Mouse (Mus musculus): ENCODE measurements around the gene Abo.
"Not testable (repeated sequence)": the region's sequence is repeated elsewhere in the genome, so short reads cannot be mapped to it uniquely, and the experiment has no call there.

Abo gene

DNA sequence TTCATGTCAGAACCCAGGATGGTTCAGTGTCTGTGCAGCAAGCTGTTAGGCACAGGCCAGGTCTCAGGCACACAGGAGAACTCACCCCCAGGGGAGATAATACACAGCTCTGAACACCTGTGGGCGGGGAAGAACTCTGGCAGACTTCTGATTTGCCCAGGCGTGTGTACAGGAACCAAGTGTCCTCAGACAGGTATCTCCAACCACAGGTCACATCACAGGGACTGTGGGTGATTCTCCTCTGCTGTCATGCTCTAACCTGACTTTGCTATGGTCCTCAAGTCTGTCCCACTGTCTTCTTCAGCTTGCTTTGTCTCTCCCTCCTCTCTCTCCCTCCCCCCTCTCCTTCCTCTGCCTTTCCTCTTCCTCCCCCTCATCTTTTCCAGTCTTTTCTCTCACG is at the start of gene Abo:
TSS of gene Abo (minus strand) at position 101 of the 400 bp plus-strand sequence.
- DNase-seq, result no peak

DNA sequence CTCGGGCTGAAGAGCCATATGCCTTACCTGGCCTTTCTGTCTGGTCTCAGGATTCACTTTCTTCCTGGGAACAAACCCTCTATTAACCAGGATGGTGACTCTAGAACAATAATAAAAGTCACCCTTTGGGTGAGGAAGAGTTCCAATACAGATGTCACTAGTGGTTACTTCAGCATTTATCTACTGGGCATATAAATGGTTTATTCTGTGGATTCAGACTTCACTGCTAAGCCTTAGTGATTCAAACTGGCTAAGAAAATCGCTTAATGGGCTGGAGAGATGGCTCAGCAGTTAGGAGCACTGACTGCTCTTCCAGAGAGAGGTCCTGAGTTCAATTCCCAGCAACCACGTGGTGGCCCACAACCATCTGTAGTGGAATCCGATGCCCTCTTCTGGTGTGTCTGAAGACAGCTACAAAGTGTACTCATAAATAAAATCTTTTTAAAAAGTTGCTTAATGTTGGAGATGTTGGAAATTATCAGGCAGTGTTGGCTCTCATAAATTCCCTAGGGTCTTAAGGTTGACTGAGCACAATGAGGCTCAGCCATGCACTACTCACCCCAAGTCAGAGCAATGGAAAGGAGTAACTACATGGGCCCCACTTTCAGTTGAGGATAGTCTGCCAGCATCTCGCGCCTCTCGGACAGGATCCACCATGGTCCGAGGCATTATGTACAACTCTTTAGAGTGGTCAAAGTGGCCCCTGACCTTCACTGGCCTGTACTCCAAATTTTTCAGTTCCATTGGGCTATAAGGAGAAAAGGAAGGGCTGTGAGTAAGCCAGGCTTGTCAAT is 49.6 kb upstream of the Abo start:
- DNase-seq, result no peak

DNA sequence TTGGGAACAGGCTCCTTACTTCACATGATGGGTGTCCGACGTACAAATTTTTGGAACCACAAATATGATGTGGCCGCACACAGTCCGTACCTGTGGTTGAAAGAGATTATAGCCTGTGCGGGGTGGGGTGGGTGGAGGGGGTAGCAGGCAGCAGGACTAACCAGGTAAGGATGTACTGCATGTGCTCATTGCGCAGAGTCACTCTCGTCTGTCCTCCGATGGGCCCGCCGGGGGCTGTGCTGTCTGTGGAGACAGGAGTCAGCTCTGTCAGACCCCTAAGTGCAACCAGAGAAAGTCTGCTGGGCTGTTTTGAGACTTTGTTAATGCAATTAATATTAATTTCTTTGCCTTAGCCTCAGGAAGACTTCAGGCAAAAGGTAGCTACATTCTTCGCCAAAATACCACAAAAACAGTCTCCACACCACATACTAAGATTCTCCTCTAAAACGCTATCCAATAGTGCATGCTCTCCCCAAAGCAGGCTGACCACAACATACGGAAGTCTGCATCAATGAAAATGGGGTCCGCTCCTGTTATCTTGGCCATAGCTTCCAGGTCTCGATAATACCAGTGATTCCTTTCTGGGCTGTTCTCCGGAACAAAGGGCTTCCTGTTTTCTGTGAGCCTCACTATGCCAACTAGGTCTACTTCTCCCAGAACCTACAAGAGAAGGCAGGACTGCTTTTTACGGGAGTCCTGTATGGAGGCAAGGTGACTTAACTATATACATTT is 48.8 kb upstream of the Abo start:
- no peak for DNase-seq

DNA sequence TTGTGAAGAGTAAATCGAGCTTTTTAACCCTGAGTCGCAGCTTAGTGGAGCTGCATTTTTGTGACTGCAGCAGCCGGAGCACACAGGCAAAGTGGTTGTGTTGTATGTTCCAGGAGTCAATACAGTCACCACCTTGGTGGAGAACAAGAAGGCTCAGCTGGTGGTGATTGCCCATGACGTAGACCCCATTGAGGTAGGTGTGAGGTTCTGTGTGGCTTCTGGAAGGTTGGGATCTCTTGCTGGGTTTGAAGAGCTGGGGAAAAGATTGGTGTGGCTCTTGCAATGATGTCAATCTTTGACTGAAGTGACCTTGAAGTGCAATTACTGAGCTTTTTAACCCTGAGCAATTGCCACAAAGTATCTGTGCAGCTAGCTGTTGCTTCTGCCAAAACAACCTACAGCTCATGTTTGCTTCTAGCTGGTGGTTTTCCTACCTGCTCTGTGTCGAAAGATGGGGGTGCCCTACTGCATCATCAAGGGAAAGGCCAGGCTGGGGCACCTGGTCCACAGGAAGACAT is 47.5 kb upstream of the Abo start:
- DNase-seq, result no peak

DNA sequence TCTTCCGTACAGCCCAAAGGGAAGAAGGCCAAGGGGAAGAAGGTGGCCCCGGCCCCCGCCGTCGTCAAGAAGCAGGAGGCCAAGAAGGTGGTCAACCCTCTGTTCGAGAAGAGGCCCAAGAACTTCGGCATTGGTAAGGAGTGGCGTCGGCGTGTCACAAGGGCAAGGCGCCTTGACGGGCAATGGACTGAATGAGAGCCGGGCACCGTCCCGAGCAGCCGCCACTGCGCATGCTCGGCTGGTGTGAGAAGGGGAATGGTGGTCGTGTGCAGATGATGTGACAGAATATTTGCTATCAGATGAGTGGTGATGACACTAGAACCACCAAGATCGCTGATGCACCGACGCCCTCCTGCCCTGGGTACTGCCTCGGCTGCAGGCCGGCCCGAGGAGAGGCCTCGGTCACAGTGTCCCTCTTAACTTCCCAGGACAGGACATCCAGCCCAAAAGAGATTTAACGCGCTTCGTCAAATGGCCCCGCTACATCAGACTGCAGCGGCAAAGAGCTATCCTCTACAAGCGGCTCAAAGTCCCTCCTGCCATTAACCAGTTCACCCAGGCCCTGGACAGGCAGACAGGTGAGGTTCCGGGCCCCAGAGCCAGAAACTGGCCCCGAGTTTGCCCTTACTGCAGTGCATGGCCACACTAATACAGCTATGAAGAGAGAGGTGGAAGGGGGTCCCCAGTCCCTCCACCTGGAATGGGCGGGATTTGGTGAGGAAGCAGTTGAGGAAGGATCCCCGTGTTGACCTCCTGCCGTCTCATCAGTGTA is 46.4 kb upstream of the Abo start:
- peak; percentile 84 to 88 for DNase-seq

DNA sequence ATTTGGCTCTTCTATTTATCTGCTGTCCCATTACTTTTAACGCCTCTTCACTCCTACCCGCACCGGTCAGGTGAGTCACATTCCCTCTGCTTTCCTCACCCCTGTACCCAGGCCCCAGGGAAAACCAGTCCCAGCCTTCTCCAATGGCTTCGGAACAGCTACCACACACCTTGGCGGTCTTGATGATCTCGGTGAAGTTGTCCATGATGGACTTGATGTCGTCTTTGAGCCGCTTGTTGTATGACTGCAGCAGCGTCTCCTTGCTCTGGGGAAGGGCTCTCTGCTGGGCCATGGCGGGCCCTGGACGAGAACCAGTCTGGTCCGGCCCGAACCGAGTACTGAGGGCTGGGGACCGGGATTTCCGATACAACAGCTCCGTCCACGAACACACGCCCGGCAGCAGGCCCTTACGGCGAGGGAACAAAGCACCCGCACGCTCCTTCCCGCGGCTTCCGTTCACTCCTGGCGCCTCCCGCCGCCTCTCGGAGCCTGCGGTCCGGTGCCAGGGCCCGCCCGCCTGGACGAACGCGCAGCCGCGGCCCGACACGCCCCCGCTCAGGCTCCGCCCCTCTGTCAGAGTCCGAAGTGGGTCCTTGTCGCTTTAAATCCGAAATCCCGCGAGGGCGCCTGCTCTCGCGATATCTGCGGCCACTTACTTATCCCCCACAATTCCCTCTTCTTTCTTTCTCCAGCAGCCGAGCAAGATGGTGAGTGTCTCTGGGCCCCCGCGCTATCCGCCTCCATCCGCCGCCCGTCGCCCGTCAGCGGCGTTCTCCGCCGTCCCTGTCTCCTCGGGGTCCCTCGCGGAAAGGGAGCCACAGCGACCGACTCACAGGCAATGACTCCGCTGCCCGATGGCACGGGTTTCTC is 45.6 kb upstream of the Abo start, which contains the start of the genes Med22 and Rpl7a:
TSS of gene Med22 (minus strand) at position 554 of the 870 bp plus-strand sequence.
TSS of gene Rpl7a (plus strand) at position 641 of the 870 bp plus-strand sequence.
- peak; percentile 100 for DNase-seq

DNA sequence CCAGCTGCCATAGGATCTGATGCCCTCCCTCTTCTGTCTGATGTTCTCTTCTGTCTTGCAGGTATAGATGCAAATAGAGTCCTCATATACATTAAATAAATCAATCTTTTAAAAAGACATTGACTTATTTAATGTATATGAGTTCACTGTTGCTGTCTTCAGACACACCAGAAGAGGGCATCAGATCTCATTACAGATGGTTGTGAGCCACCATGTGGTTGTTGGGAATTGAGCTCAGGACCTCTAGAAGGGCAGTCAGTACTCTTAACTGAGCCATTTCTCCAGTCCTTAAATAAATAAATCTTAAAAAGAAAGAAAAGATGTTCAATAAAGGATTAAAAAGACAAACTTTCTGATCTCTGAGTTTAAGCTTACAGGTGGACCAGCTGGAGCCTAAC is 44.6 kb upstream of the Abo start:
- DNase-seq, result no peak

DNA sequence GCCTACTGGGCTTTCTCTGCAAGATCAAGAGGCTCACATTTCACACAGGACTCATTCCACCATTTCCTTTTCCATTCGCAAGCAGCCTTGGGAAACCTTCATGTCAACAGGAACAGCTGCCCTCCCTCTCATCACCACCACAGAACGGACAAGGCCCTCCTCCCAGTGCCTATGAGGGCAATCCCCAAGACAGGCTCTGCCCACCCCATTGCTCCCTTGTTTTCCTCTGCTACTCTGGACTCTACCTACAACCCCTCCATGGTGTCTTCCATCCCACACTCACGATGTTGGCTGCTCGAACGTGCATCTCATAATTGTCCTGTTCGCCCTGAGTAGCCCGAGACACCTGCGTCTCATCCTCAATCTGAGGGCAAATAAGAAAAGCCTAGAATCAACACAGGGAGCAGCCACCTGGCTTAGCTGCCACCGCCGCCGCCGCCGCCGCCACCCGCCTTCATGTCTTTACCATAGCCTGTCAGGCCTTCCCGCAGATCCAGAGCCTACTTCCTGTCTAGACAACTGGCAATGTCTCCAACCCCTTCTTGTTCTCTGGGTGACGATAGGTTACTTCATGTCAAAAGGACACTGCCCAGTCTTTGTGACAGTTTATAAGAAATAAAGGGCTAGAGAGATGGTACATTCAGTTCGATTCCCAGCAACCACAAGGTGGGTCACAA is 44.1 kb upstream of the Abo start:
- peak in 1 of 2 experiments; percentile 17 for DNase-seq

DNA sequence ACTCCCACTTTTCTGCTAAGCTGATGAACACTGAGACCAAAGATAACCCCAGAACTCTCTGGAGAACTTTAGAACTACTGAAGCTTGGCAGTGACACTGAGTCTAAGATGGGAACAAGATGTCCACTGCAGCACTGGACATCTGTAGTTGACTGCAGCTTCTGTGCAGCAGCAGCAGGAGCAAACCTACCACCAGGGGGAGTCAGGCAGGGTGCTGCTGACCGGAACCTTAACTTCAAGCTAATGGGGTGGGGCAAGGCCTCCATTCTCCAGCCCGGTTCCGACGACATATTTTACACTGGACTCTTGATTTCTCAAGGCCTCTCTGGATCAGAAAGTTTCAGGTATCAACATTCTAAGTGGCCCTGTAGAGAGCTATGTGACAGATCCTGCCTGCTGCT is 42.3 kb upstream of the Abo start:
- peak; percentile 67 to 73 for DNase-seq

DNA sequence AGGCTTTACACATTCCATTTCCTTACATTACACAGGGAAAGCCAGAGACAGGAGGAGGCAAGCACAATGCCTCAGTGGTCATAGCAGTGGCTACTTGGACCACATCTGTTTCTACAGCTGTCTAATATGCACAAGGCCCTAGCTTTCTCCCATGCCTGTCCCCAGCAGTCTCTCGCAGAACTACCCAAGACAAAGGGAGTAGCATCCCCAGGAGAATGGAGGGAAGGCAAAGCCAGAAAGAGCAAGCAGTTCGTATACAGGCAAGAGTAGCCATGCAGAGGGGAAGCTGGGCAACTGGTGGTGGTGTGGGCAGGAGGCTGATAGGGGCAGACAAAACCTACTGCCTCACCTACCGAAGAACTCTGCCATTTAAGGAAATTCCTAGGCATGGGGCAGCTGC is 41.7 kb upstream of the Abo start:
- no peak for DNase-seq

DNA sequence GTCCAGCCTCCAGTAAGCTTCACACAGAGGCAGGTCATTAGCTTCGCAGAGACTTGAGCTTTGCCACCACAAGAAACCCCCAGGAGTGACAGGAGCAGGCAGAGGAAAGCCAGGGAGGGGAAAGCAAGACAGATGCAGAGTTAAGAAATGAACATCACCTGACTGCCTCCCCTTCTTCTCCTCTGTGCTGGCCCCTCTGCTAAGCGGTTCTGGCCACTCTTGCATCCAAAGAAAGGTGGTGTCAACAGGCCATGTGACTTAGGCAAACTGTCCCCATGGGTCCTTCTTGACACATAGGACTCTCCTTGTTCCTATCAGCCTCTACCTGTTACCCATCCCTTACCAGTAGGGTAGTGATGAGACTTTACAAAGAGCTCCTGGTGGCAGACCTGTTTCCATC is 41.2 kb upstream of the Abo start:
- no peak for DNase-seq

DNA sequence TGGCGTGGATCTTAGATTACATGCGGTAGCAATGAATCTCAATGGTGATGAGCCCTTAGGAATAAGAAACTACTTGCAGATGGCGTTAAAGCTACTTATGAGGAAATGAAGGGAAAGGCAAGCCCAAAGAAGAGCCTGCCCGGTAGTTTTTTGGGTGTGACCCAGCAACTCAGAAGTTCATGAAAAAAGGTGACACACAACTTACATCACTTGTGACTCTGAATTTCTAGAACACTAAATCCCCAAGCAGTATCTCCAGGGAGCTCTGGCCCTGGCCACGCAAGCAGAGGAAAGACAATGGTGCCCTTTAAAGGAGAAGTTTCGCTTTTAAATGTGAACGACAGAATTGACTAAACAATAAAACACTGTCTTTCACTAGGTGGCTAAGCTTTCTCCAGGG is 38.5 kb upstream of the Abo start:
- DNase-seq, result no peak

DNA sequence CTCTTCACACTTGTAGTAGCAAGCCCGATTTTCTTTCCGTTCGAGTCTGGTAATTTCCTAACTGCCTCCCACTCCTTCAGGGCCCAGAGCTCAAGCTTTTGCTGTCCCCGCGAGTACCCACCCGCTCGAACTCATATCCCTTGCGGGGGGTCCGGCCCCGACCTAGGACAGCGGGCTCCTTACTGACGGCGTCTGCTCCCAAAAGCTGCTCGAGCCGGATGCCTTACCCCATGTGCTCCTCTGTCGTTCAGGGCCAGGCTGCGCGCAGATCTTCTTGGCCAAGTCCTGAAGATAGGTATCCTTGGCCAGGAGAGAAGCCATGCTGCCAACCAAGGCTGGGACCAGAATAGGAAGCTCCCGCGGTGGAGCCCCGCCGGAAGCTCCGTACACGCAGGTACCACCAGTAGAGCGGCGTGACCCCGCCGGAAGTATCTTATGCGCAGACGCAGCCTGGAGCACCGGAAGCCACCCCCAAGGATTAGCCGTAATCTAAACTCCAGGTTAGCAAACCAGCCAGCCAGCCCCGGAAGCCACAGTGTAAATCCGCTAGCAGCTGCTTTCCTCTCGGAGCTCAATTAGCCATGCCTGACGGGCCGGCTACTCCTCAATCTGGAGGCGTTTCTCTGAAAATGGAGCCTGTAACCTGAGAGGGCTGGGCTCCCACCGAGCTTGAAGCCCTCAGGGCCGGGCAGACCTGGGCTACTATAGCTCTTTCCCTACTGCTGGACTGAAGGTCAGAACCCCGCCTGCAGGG is 37.9 kb upstream of the Abo start, which contains the start of gene Surf6:
TSS of gene Surf6 (minus strand) at position 413 of the 754 bp plus-strand sequence.
- peak; percentile 94 to 96 for DNase-seq

DNA sequence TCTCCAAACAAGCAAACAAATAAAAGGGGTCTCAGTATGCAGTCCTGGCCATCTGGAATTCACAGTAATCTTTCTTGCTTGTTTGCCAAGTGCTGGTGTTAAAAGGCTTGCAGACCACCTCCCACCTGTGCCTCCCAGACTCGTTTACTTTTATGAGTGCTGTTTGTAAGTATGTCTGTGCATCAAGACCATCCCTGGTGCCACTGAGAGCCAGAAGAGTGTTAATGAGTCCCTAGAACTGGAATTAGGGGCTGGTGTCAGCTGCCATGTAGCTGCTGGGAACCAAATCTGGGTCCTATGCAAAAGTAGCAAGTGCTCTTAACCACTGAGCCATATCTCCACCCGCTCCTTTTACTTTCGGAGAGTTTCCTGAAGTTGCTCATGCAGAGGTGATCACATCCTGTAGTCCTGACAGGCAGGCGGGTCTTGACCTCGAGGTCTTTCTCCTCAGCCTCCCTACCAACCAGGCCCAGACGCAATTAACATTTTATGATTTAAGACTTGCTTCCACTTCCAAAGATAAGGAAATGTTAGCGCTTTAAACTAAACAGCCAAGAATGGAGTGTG is 37.1 kb upstream of the Abo start:
- no peak for DNase-seq

DNA sequence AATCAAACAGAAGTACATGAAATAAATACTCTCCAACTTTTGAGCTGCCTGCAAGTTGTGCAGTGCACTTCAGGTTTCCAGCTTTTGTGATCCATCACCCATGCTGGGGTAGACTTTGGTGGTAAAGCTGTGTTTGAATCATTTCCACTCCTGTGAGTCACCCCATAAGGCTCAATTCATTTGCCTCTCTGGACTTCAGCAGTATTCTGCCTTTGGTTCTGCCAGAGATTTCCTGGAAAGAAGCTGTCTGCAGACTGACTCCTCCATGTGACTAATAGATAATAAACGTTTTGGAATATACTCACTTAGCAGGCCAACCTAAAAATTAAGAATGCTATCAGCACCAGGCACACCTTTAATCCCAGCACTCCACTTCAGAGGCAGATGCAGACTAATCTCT is 36.0 kb upstream of the Abo start:
- no peak for DNase-seq

DNA sequence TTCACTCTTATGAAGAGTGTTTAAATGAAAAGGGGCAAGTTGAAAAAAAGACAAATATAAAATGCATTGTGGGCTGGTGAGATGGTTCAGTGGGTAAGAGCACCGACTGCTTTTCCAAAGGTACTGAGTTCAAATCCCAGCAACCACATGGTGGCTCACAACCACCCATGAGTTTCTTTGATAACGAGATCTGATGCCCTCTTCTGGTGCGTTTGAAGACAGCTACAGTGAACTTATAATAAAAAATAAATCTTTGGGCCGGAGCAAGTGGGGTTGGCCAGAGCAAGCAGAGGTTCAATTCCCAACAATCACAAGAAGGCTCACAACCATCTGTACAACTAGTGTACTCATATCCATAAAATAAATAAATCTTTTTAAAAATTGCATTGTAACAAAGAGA is 31.1 kb upstream of the Abo start:
- no peak for DNase-seq

DNA sequence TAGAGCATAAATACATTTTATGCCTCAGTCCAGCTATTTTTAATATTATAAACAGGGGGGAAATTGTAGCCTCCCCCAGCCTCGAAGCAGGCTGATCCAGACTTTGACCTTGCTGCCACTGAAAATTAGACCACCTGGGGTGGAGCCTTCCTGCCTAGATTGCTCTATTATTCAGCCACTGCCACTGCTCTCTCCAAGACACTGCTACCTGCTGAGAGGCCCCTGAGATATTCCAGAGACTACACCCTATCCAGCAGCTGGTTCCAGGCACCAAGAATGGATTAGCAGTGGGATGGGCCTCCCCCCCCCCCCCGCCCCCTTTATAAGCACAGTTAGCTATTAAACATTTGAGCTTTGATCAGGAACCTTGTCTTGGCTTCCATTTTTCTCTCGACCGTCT is 21.4 kb upstream of the Abo start:
- DNase-seq, result not testable (repeated sequence)

DNA sequence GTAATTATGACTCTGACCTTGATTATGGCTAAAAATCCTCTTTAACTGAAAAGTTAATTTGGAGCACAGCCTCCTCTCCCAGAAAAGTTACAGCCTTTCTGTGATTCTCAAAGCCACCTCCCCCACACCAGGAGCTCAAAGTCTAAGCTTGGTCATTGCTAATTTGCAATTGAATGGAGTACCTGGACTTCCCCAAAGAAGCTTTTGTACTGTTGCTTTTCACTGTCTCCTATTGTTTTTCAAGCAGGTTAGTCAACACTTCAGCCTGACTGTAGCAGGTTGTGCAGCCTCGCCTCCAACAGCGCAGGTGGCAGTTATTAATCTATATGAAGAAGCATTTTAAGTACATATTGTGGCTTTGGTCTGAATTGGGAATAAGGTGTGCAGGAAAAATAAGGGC is 20.8 kb upstream of the Abo start:
- DNase-seq, result not testable (repeated sequence)

DNA sequence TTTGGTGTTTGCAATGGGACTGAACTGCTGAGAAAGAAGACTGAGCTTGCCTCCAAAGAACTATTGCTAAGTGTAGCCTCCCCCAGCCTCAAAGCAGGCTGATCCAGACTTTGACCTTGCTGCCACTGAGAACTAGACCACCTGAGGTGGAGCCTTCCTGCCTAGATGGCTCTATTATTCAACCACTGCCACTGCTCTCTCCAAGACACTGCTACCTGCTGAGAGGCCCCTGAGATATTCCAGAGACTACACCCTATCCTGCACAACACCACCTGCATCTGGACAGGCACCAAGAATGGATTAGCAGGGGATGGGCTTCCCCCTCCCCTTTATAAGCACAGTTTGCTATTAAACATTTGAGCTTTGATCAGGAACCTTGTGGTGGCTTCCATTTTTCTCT is 13.8 kb upstream of the Abo start:
- DNase-seq, result no peak

DNA sequence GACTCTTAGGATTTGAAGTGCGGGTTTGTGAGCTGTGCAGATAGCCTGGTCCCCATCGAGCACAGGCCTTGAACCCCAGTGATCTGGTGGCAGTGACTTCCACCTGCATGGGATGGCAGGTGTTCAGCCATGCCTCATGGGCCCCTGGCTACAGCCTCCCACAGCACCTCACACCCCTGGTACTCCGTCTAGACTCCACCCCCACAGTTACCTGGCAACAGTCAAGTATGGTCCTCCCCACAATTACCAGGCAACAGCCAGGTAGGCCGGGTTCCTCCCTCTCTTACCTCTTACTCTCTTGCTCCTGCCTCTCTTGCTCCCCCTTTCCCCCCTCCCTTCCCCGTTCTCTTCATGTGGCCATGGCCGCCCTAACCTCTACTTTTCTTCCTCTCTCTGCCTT is 5.9 kb upstream of the Abo start:
- DNase-seq, result no peak

Data from cerebellum, postnatal 10 days (tissue).